Mouse (Mus musculus): ENCODE data around the gene Galnt2. TPM values are rescaled to one million over a fixed set of nuclear protein-coding genes. Genes with fewer than 3 reads are reported as not detected.

Galnt2 gene
- polyA plus RNA-seq, 1 experiment from 2014 or later: 54.2 TPM

- H3K9ac ChIP-seq (replicated peaks): no peak overlapping the region
- no peak overlapping the region for H3K4me3 ChIP-seq
- no peaks in the 10 kb centered on the region for H3K9me3 ChIP-seq
- H3K27me3 ChIP-seq: no peaks in the 10 kb centered on the region
- no peak for ATAC-seq (replicated peaks)
- no peak overlapping the region for H3K27ac ChIP-seq (replicated peaks)
- H3K4me2 ChIP-seq (replicated peaks): no peak overlapping the region
- peaks cover 6% of the 10 kb centered on the region for H3K4me1 ChIP-seq
- WGBS: 57% methylated on average over 7 of the region's 7 CpGs
- no peaks in the 10 kb centered on the region for H3K36me3 ChIP-seq
Measured at GRCm38 (mm10) chr8:124200400-124200799, 30.8 kb upstream of the Galnt2 start.

- ATAC-seq (replicated peaks): no peak
- H3K9me3 ChIP-seq: no peaks in the 10 kb centered on the region
- H3K27me3 ChIP-seq: no peaks in the 10 kb centered on the region
- no peak overlapping the region for H3K27ac ChIP-seq (replicated peaks)
- H3K36me3 ChIP-seq: no peaks in the 10 kb centered on the region
- 87% methylated on average over 8 of the region's 8 CpGs for WGBS
- peaks cover 6% of the 10 kb centered on the region for H3K4me1 ChIP-seq
- no peak overlapping the region for H3K9ac ChIP-seq (replicated peaks)
- no peak overlapping the region for H3K4me2 ChIP-seq (replicated peaks)
- no peak overlapping the region for H3K4me3 ChIP-seq
Measured at GRCm38 (mm10) chr8:124201706-124202105, 29.5 kb upstream of the Galnt2 start.

GRCm38 (mm10) chr8:124202895-124203294 lies 28.3 kb upstream of the Galnt2 start:
- ATAC-seq (replicated peaks): no peak
- H3K27me3 ChIP-seq: no peaks in the 10 kb centered on the region
- H3K4me3 ChIP-seq: no peak overlapping the region

GRCm38 (mm10) chr8:124204001-124204601 lies 27.1 kb upstream of the Galnt2 start:
- H3K4me3 ChIP-seq: no peak overlapping the region
- ATAC-seq (replicated peaks): peak; percentile 32; the same call in 1 of the 2 replicates
- H3K4me2 ChIP-seq (replicated peaks): no peak overlapping the region
- no peaks in the 10 kb centered on the region for H3K9me3 ChIP-seq
- no peak overlapping the region for H3K9ac ChIP-seq (replicated peaks)
- no peaks in the 10 kb centered on the region for H3K36me3 ChIP-seq
- no peaks in the 10 kb centered on the region for H3K27me3 ChIP-seq
- peak overlapping the region; percentile 43; the same call in 1 of the 2 replicates for H3K27ac ChIP-seq (replicated peaks)
- 54% methylated on average over 13 of the region's 13 CpGs for WGBS
- H3K4me1 ChIP-seq: peaks cover 6% of the 10 kb centered on the region

More at GRCm38 (mm10) chr8:124202895-124203294, 28.3 kb upstream of the Galnt2 start:
- Histone ChIP-seq H3K27ac (replicated peaks) (no peak overlapping the region), H3K36me3 (no peaks in the 10 kb centered on the region), H3K4me1 (peaks cover 6% of the 10 kb centered on the region), H3K4me2 (replicated peaks) (no peak overlapping the region), H3K9ac (replicated peaks) (no peak overlapping the region), H3K9me3 (no peaks in the 10 kb centered on the region)
- 94% methylated on average over 5 of the region's 5 CpGs for WGBS

- Histone ChIP-seq H3K9ac (replicated peaks) (no peak overlapping the region), H3K36me3 (no peaks in the 10 kb centered on the region), H3K4me1 (no peaks in the 10 kb centered on the region), H3K27ac (replicated peaks) (no peak overlapping the region), H3K27me3 (no peaks in the 10 kb centered on the region), H3K9me3 (no peaks in the 10 kb centered on the region), H3K4me3 (no peak overlapping the region), H3K4me2 (replicated peaks) (no peak overlapping the region)
- 81% methylated on average over 2 of the region's 2 CpGs for WGBS
- no peak for ATAC-seq (replicated peaks)
Measured at GRCm38 (mm10) chr8:124212148-124212547, 19.0 kb upstream of the Galnt2 start.

DNA sequence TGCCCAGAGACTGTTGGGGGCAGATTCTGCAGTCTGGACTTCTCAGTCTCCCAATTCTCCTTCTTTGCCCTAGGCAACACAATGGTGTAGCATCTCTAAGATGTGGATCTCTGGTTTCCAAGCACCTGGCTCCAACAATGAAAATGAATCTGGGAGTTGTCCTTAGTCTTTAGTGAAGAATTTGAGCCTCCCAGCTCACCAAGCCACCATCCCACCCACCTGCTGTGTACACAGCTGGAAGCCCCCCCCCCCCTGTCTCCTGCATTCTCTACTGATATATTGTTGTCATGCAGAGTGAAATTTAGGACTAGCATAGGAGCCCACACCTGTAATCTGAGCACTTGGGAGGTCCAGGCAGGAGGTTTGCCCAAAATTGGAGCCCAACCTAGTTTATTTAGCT lies 14.2 kb upstream of the Galnt2 start:
- Histone ChIP-seq H3K27ac (replicated peaks) (no peak overlapping the region), H3K4me3 (no peak overlapping the region), H3K9me3 (no peaks in the 10 kb centered on the region), H3K36me3 (no peaks in the 10 kb centered on the region), H3K4me2 (replicated peaks) (no peak overlapping the region), H3K4me1 (no peaks in the 10 kb centered on the region), H3K9ac (replicated peaks) (no peak overlapping the region), H3K27me3 (no peaks in the 10 kb centered on the region)
- no peak for ATAC-seq (replicated peaks)

DNA sequence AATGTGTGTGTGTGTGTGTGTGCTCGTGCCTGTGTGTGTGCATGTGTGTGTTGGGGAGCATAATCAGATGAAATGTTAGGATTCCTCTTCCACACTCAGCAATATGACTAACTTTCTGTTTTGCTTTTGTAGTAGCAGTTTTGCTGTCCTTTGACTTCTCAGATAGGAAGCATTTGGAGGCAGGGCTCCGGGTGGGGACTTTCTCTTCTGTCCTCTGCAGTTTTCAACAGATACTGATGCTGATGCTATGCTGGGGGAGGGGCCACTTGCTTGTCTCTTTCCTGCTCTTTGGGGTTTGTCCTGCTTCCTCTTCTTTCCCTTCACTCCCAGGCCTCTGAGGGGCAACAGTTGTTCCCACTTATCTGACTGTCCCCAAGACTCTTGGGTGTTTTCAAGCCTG lies 1.3 kb upstream of the Galnt2 start:
- no peak overlapping the region for H3K27ac ChIP-seq (replicated peaks)

GRCm38 (mm10) chr8:124230496-124231175 lies 555 bp upstream of the Galnt2 start:
- H3K9me3 ChIP-seq: no peaks in the 10 kb centered on the region
- ATAC-seq (replicated peaks): peak; percentile 39
- 57% methylated on average over 8 of the region's 8 CpGs for WGBS

More for the DNA sequence above, 1.3 kb upstream of the Galnt2 start:
- no peak overlapping the region for H3K4me2 ChIP-seq (replicated peaks)
- H3K4me3 ChIP-seq: no peak overlapping the region
- H3K4me1 ChIP-seq: peaks cover 34% of the 10 kb centered on the region
- no peaks in the 10 kb centered on the region for H3K9me3 ChIP-seq
- no peak overlapping the region for H3K9ac ChIP-seq (replicated peaks)
- WGBS: 84% methylated on average over 2 of the region's 2 CpGs
- H3K36me3 ChIP-seq: no peaks in the 10 kb centered on the region
- no peaks in the 10 kb centered on the region for H3K27me3 ChIP-seq
- ATAC-seq (replicated peaks): no peak

DNA sequence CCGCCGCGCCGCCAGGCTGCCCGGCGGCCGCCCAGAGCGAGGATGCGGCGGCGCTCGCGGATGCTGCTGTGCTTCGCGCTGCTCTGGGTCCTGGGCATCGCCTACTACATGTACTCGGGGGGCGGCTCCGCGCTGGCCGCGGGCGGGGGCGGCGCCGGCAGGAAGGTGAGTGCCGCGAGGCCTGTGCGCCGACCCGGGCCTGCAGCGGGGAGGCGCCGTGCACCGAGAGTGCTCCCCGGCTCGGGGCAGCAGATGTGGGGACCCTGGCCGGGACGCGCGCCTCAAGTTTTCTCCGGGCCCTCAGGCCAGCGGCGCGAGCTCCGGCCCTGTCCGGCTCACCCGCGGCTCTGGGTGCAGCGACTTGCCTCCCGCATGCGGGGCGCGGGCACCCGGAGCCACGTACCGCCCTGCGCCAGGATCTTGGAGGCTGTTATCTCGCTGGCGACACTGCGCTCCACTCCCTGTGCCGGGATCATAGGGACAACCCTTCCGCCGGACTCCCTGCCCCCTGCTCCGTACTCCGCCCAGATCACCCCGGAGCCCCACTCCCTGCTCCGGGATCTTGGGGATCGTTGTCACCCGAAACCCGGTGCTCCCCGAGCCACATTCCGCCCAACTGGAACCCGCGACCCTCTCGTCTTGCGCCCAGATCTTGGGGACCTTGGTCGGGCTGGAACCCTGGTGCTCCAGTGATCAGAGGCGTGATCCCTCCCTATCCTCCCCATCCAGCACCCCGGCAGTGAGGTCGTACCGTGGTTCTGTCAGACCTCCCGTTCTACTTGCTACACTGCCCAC lies 491 bp downstream of the Galnt2 start:
- Histone ChIP-seq H3K4me2 (replicated peaks) (peak overlapping the region; percentile 97), H3K4me3 (peak overlapping the region; percentile 97), H3K36me3 (no peaks in the 10 kb centered on the region), H3K27ac (replicated peaks) (peak overlapping the region; percentile 80), H3K4me1 (peaks cover 39% of the 10 kb centered on the region), H3K9ac (replicated peaks) (peak overlapping the region; percentile 91), H3K9me3 (no peaks in the 10 kb centered on the region), H3K27me3 (no peaks in the 10 kb centered on the region)
- peak; percentile 59 for ATAC-seq (replicated peaks)
- WGBS: under 1% methylated on average over 81 of the region's 83 CpGs

More at GRCm38 (mm10) chr8:124230496-124231175, 555 bp upstream of the Galnt2 start:
- Histone ChIP-seq H3K9ac (replicated peaks) (peak overlapping the region; percentile 32; the same call in 1 of the 2 replicates), H3K4me2 (replicated peaks) (peak overlapping the region; percentile 97), H3K4me3 (peak overlapping the region; percentile 97), H3K36me3 (no peaks in the 10 kb centered on the region), H3K27me3 (no peaks in the 10 kb centered on the region), H3K4me1 (peaks cover 39% of the 10 kb centered on the region), H3K27ac (replicated peaks) (peak overlapping the region; percentile 46; the same call in 1 of the 2 replicates)

GRCm38 (mm10) chr8:124232280-124232600 lies 1.0 kb downstream of the Galnt2 start:
- H3K27ac ChIP-seq (replicated peaks): no peak overlapping the region
- peak overlapping the region; percentile 97 for H3K4me3 ChIP-seq
- peak overlapping the region; percentile 91 for H3K9ac ChIP-seq (replicated peaks)
- 4% methylated on average over 18 of the region's 18 CpGs for WGBS
- no peaks in the 10 kb centered on the region for H3K36me3 ChIP-seq
- no peaks in the 10 kb centered on the region for H3K9me3 ChIP-seq
- H3K27me3 ChIP-seq: no peaks in the 10 kb centered on the region
- peak overlapping the region; percentile 97 for H3K4me2 ChIP-seq (replicated peaks)
- H3K4me1 ChIP-seq: peaks cover 39% of the 10 kb centered on the region
- ATAC-seq (replicated peaks): no peak

- Histone ChIP-seq H3K4me2 (replicated peaks) (no peak overlapping the region), H3K9ac (replicated peaks) (0 out of 2 replicates have a peak overlapping the region, but pooled peaks have one; percentile 4), H3K4me3 (no peak overlapping the region), H3K27ac (replicated peaks) (no peak overlapping the region), H3K27me3 (no peaks in the 10 kb centered on the region), H3K36me3 (no peaks in the 10 kb centered on the region), H3K9me3 (no peaks in the 10 kb centered on the region), H3K4me1 (peaks cover 45% of the 10 kb centered on the region)
- WGBS: 54% methylated on average over 2 of the region's 2 CpGs
- no peak for ATAC-seq (replicated peaks)
Measured at GRCm38 (mm10) chr8:124234496-124234895, 3.3 kb downstream of the Galnt2 start.

- no peak for ATAC-seq (replicated peaks)
- Histone ChIP-seq H3K27me3 (no peaks in the 10 kb centered on the region), H3K4me1 (peaks cover 54% of the 10 kb centered on the region)
Measured at GRCm38 (mm10) chr8:124235536-124235935, 4.3 kb downstream of the Galnt2 start.

More at GRCm38 (mm10) chr8:124235536-124235935, 4.3 kb downstream of the Galnt2 start:
- Histone ChIP-seq H3K9me3 (no peaks in the 10 kb centered on the region), H3K36me3 (no peaks in the 10 kb centered on the region), H3K9ac (replicated peaks) (no peak overlapping the region), H3K4me3 (no peak overlapping the region), H3K27ac (replicated peaks) (no peak overlapping the region), H3K4me2 (replicated peaks) (no peak overlapping the region)
- 96% methylated on average over 4 of the region's 4 CpGs for WGBS
